28 mouse cellular contexts compared by ENCODE assay signal in the genomic region with DNA sequence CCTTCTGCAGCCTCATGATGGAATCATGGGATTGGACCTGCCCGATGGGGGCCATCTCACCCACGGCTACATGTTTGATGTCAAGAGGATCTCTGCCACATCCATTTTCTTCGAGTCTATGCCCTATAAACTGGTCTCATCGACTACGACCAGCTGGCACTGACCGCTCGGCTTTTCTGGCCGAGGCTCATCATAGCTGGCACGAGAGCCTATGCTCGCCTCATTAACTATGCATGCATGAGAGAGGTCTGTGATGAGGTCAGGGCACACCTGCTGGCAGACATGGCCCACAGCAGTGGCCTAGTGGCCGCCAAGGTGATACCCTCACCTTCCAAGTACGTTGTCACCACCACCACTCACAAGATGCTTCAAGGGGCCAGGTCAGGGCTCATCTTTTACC. TPM values are rescaled to one million over a fixed set of nuclear protein-coding genes. Genes with fewer than 3 reads are reported as not detected.
DNase-seq lines count a peak whose midpoint lies in the region; ATAC-seq and TF ChIP-seq lines count a peak whose summit lies in the region.
"Had no signal": no experiment of that assay in that cellular context is flagged by ENCODE, and none has a peak within 500 bp of the region (broad histone marks: within the 10 kb centered on the region; RNA-seq: fewer than 3 reads in every experiment).

No protein-coding gene starts in this region.

- H3K9me3 ChIP-seq in kidney, embryonic 16.5 days (ENCODE audit: low read length), result no peaks in the 10 kb centered on the region
- H3K9me3 ChIP-seq: forebrain, embryonic 10.5 days; forebrain, embryonic 13.5 days; G1E; heart, embryonic 10.5 days; heart, embryonic 13.5 days had no signal

- no peak overlapping the region for H3K4me3 ChIP-seq in cerebellum, adult 2 months (replicated peaks; ENCODE audit: insufficient read depth, low read depth, low read length)
- H3K4me3 ChIP-seq in kidney, adult 2 months (ENCODE audit: insufficient read depth, low read depth, low read length), result no peak overlapping the region
- H3K4me3 ChIP-seq in kidney, embryonic 16.5 days (ENCODE audit: low read length), result no peak overlapping the region
- H3K4me3 ChIP-seq: forebrain, embryonic 10.5 days; forebrain, embryonic 13.5 days; heart, adult 2 months; heart, embryonic 10.5 days; heart, embryonic 13.5 days had no signal

- H3K27ac ChIP-seq in cerebellum, adult 2 months (ENCODE audit: insufficient read depth, low read length), result no peak overlapping the region
- no peak overlapping the region for H3K27ac ChIP-seq in kidney, adult 2 months (ENCODE audit: insufficient read depth, low read depth, low read length)
- H3K27ac ChIP-seq in kidney, embryonic 16.5 days (ENCODE audit: low read length), result no peak overlapping the region
- H3K27ac ChIP-seq: forebrain, embryonic 10.5 days; forebrain, embryonic 13.5 days; heart, adult 2 months; heart, embryonic 10.5 days; heart, embryonic 13.5 days; hindbrain, embryonic 14.5 days; hindbrain, postnatal 0 days had no signal

- no peaks in the 10 kb centered on the region for H3K36me3 ChIP-seq in kidney, adult 2 months (ENCODE audit: control insufficient read depth, insufficient read depth, low read length)
- no peaks in the 10 kb centered on the region for H3K36me3 ChIP-seq in kidney, embryonic 16.5 days (ENCODE audit: insufficient read depth, low read length)
- H3K36me3 ChIP-seq: forebrain, embryonic 10.5 days; G1E; heart, embryonic 10.5 days; heart, embryonic 13.5 days had no signal

- no peak; the same call in 1 of the 2 replicates for ATAC-seq in kidney, embryonic 16.5 days (ENCODE audit: low FRiP score, low TSS enrichment)
- ATAC-seq: forebrain, embryonic 13.5 days; forebrain, embryonic 16.5 days; hindbrain, postnatal 0 days; inflammation-experienced regulatory T-cells, adult 6 months; intestine, embryonic 16.5 days; Patski had no signal

- DNase-seq in cerebellum, adult 2 months, result peak; percentile 20 to 25
- no peak for DNase-seq in cerebellum, adult 8-10 months
- peak; percentile 49 to 54 for DNase-seq in cerebellum, postnatal 25 days
- no peak for DNase-seq in cerebellum, adult 11 months
- peak; percentile 44 for DNase-seq in kidney, adult 2 months
- no peak for DNase-seq in kidney, postnatal 4 days
- peak; percentile 21 to 49 for DNase-seq in kidney, postnatal 25 days
- DNase-seq: adrenal gland, postnatal 10 days; adrenal gland, postnatal 36 days; B cell, adult 2 months; gastrocnemius, postnatal 10 days; gastrocnemius, postnatal 36 days; heart, adult 2 months; heart, postnatal 14 days; heart, postnatal 4 days had no signal

- H3K4me1 ChIP-seq in cerebellum, adult 2 months (ENCODE audit: control insufficient read depth, insufficient read depth, low read length), result 0 out of 2 replicates have a peak, but pooled peaks cover 5% of the 10 kb centered on the region
- H3K4me1 ChIP-seq in kidney, adult 2 months (ENCODE audit: control insufficient read depth, insufficient read depth, low read length), result no peaks in the 10 kb centered on the region
- H3K4me1 ChIP-seq in kidney, embryonic 16.5 days (ENCODE audit: insufficient read depth, low read length), result no peaks in the 10 kb centered on the region
- H3K4me1 ChIP-seq: forebrain, embryonic 10.5 days; forebrain, embryonic 13.5 days had no signal

- TF ChIP-seq POLR2A in cerebellum, adult 2 months (IDR thresholded peaks at IDR 0.05; ENCODE audit: borderline replicate concordance, insufficient read depth, low read length), result no peak
- TF ChIP-seq POLR2A in kidney, adult 2 months (IDR thresholded peaks at IDR 0.05; ENCODE audit: low read depth, low read length), result no peak

- H3K9ac ChIP-seq in kidney, embryonic 16.5 days (replicated peaks; ENCODE audit: low read length), result no peak overlapping the region
- H3K9ac ChIP-seq: forebrain, embryonic 13.5 days; heart, embryonic 13.5 days; hindbrain, embryonic 14.5 days had no signal

- WGBS in cerebellum, adult 2 months, result 17% methylated on average over 12 of the region's 12 CpGs
- WGBS in kidney, adult 2 months, result 49% methylated on average over 12 of the region's 12 CpGs
- WGBS in kidney, embryonic 16.5 days, result 69% methylated on average over 12 of the region's 12 CpGs

- TF ChIP-seq CTCF in cerebellum, adult 2 months (IDR thresholded peaks at IDR 0.05; ENCODE audit: borderline replicate concordance, insufficient read depth, low read depth, low read length), result no peak
- TF ChIP-seq CTCF in kidney, adult 2 months (conservative IDR thresholded peaks at IDR 0.05; ENCODE audit: insufficient read depth, insufficient read length, low read depth, low read length), result no peak

- H3K4me2 ChIP-seq in kidney, embryonic 16.5 days (replicated peaks; ENCODE audit: low read depth, low read length), result no peak overlapping the region
- H3K4me2 ChIP-seq: forebrain, embryonic 13.5 days; heart, embryonic 13.5 days; hindbrain, embryonic 14.5 days had no signal

- no peaks in the 10 kb centered on the region for H3K27me3 ChIP-seq in cerebellum, adult 2 months (ENCODE audit: control insufficient read depth, insufficient read depth, low read length)
- H3K27me3 ChIP-seq in kidney, adult 2 months (replicated peaks; ENCODE audit: control insufficient read depth, insufficient read depth, low read length), result no peaks in the 10 kb centered on the region
- H3K27me3 ChIP-seq in kidney, embryonic 16.5 days (ENCODE audit: insufficient read depth, low read length), result no peaks in the 10 kb centered on the region
- H3K27me3 ChIP-seq: CH12.LX; forebrain, embryonic 13.5 days; heart, embryonic 13.5 days; Patski had no signal

RNA-seq across cellular contexts. Expression of a gene that starts 24.4 kb away (rescaled TPM):
- polyA plus RNA-seq in cerebellum, adult 2 months (2012; rRNA removed), result 34.4 and 37.3 TPM in 2 replicates
- 145 and 172 TPM in 2 replicates for polyA plus RNA-seq in kidney, adult 2 months (2012; rRNA removed)
- polyA plus RNA-seq in kidney, embryonic 16.5 days (2015; fragmentation: Nextera tagmentation; extraction: Ambion mirVana), result 13.4 and 13.7 TPM in 2 replicates

RNA-seq across cellular contexts. Expression of a gene that starts 41.9 kb away (rescaled TPM):
- 4.2 and 4.9 TPM in 2 replicates for polyA plus RNA-seq in cerebellum, adult 2 months (2012; rRNA removed)
- 10.0 and 10.8 TPM in 2 replicates for polyA plus RNA-seq in kidney, adult 2 months (2012; rRNA removed)
- 16.8 and 18.3 TPM in 2 replicates for polyA plus RNA-seq in kidney, embryonic 16.5 days (2015; fragmentation: Nextera tagmentation; extraction: Ambion mirVana)

RNA-seq across cellular contexts. Expression of a gene that starts 58.5 kb away (rescaled TPM):
- polyA plus RNA-seq in cerebellum, adult 2 months (2012; rRNA removed), result 167 and 188 TPM in 2 replicates
- polyA plus RNA-seq in kidney, adult 2 months (2012; rRNA removed), result 40.4 and 49.9 TPM in 2 replicates
- 16.6 and 19.1 TPM in 2 replicates for polyA plus RNA-seq in kidney, embryonic 16.5 days (2015; fragmentation: Nextera tagmentation; extraction: Ambion mirVana)

Comparison
In these comparisons a context has a peak if more than half of its experiments do, and no peak if none do; other contexts are left out.
1. DNase-seq: peak in cerebellum, adult 2 months (2 of 2), cerebellum, postnatal 25 days (2 of 2), kidney, adult 2 months (single experiment) and kidney, postnatal 25 days (2 of 2); none in cerebellum, adult 8-10 months (single experiment), cerebellum, adult 11 months (single experiment) and kidney, postnatal 4 days (0 of 2).